Mouse (Mus musculus): ENCODE measurements around the gene Nat8.

The Nat8 gene

GRCm38 (mm10) chr6:85836098-85836497 lies 4.2 kb upstream of the Nat8 start:
- WGBS = 65% methylated on average over 5 of the region's 5 CpGs

GRCm38 (mm10) chr6:85835104-85835503 lies 3.2 kb upstream of the Nat8 start:
- WGBS = 83% methylated on average over 1 of the region's 2 CpGs

- 89% methylated on average over 1 of the region's 1 CpGs for WGBS
Observed at GRCm38 (mm10) chr6:85829462-85829861, 2.4 kb downstream of the Nat8 start.

GRCm38 (mm10) chr6:85825886-85826285 lies 6.0 kb downstream of the Nat8 start:
- 74% methylated on average over 2 of the region's 2 CpGs for WGBS

GRCm38 (mm10) chr6:85823382-85824090 lies 8.3 kb downstream of the Nat8 start:
- 89% methylated on average over 1 of the region's 1 CpGs for WGBS

- WGBS = 84% methylated on average over 4 of the region's 4 CpGs
Observed at GRCm38 (mm10) chr6:85822286-85822685, 9.6 kb downstream of the Nat8 start.

GRCm38 (mm10) chr6:85820837-85821236 lies 11.0 kb downstream of the Nat8 start, which contains the start of the genes Nat8f6 and Nat8f5:
Nat8f6 (minus strand) TSS chr6:85820954.
Nat8f5 (minus strand) TSS chr6:85820972.
- WGBS = 93% methylated on average over 5 of the region's 5 CpGs

- 56% methylated on average over 1 of the region's 1 CpGs for WGBS
Observed at GRCm38 (mm10) chr6:85818338-85818737, 13.5 kb downstream of the Nat8 start.

- WGBS = 86% methylated on average over 2 of the region's 2 CpGs
Observed at GRCm38 (mm10) chr6:85813339-85813738, 18.5 kb downstream of the Nat8 start.

GRCm38 (mm10) chr6:85810942-85811537 lies 20.8 kb downstream of the Nat8 start:
- WGBS = 46% methylated on average over 3 of the region's 3 CpGs

- 61% methylated on average over 3 of the region's 3 CpGs for WGBS
Observed at GRCm38 (mm10) chr6:85810514-85810913, 21.4 kb downstream of the Nat8 start.

GRCm38 (mm10) chr6:85809784-85810183 lies 22.1 kb downstream of the Nat8 start:
- 87% methylated on average over 3 of the region's 3 CpGs for WGBS

GRCm38 (mm10) chr6:85803180-85803579 lies 28.7 kb downstream of the Nat8 start:
- 70% methylated on average over 5 of the region's 5 CpGs for WGBS

Data from cerebral cortex, adult 2 months (tissue).